Mouse (Mus musculus) cortical plate, adult 2 months (tissue): Measurements from ENCODE around the gene Lamp1.

ENCODE experiments used
- CTCF ChIP-seq: fragments of 200-500 bp; IDR thresholded peaks from 2 replicates; pipeline ENCODE4 v1.5.1; 2011; ENCODE audit warnings: mild to moderate bottlenecking, control low read depth, low read length; ENCODE audit not compliant: insufficient read depth; ENCODE audit errors: extremely low read depth
- POLR2A ChIP-seq: fragments of 200-500 bp; IDR thresholded peaks from 2 replicates; pipeline ENCODE4 v1.6.1; 2011; ENCODE audit warnings: mild to moderate bottlenecking, low read length, control low read depth; ENCODE audit not compliant: insufficient read depth; ENCODE audit errors: extremely low read depth

DNA sequence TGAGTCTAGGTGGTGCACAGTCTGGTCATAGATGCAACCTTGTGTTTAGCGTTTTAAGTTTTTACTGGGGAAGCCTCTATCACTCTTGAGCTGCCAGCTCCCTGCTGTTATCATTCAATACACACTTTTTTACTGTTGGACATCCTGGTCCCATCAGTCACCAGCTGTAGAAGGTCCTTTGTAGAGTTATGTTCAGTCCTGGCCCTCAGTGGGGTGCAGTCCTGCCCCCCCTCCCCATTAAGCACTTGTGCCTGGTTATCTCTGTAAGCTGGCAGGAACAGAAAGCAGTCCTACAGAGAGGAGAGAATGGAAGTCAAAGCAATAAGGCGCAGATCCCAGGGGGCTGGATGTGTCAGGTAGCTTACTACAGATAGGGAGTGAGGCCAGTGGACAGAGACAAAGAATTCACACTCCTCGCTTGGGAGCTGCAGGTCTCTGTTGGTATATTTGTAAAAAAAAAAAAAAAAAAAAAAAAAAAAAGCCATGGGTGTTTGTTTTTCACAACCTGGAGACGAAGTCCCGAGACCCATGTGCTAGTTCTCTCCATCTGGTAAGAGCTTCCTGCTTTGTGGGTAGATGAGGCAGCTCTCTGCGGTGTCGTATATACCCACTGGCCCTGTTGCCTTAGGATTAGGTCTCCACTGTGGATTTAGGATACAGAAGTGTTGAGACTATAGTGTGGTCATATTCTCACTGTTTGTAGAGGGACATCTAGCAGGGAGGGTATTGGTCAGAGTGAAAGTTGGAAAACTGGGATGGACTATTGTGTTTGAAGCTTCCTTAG, 37.9 kb upstream of the Lamp1 start:
- TF ChIP-seq POLR2A: no peak
- TF ChIP-seq CTCF: no peak
